Mouse (Mus musculus) CD4-positive, CD25-positive, alpha-beta regulatory T cell, adult 4 months (primary cell): ENCODE data around the gene BC030870. TPM values are rescaled to one million over a fixed set of nuclear protein-coding genes. Genes with fewer than 3 reads are reported as not detected.

Experiments
- ATAC-seq: one replicate; pipeline ENCODE4 v1.8.0; 2017
- polyA plus RNA-seq, 2 experiments: library from polyadenylated mRNA; unstranded; fragments of 100-300 nt; shearing (Covaris generic); gene quantifications; one replicate each; pipeline ENCODE4 v1.2.1; 2017

BC030870 gene
- polyA plus RNA-seq, 2 experiments from 2014 or later: not detected

DNA sequence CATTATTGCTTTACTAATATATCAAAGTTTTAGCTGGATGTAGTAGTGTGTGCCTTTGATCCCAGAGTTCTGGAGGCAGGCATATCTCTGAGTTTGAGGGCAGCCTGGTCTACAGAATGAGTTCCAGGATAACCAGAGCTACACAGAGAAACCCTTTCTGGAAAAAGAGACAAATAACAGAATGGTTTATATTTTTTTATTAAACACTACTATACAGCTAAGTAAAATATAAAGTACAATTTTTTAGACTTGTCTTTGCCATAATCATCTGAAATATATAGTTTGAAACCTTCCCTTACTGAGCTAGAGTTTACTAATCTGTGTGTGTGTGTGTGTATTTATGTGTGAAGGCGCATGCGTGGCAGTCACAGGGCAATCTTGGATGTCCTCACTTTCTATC lies 54.6 kb downstream of the BC030870 start, which contains the start of gene Gm10663:
TSS of gene Gm10663 (plus strand) at position 301 of the 400 bp plus-strand sequence.
- ATAC-seq: no peak

DNA sequence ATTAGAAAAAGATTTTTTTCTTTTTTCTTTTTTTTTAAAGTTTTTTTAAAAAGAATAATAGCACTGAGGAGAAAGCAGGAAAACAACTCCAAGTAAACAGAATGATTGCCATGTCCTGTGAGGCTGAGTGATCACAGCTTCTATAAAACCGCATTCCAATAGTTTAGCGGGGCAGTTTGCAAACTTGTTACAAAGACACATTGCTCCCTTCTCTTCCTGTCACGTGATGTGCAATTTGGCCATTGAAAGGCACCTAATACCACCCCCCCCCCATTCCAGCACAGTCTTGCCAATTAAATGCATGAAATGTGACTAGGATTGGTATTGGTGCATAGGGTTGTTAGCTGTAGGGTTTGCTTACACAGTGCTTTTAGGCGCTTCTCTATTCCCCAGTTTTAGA lies 58.4 kb downstream of the BC030870 start:
- ATAC-seq: no peak

DNA sequence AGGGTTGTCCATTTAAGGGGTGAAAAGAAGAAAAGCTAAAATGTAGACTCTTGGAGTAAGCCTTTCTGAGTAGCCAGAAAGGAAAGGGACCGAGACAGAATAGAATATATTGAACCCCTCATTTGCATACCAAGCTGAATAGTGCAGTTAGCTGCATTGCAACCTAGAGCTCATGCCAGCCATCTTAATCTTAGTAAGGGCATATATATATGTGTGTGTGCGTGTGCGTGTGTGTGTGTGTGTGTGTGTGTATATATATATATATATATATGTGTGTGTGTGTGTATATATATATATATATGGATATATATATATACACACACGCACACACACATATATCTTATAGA lies 60.9 kb downstream of the BC030870 start:
- ATAC-seq: no peak

DNA sequence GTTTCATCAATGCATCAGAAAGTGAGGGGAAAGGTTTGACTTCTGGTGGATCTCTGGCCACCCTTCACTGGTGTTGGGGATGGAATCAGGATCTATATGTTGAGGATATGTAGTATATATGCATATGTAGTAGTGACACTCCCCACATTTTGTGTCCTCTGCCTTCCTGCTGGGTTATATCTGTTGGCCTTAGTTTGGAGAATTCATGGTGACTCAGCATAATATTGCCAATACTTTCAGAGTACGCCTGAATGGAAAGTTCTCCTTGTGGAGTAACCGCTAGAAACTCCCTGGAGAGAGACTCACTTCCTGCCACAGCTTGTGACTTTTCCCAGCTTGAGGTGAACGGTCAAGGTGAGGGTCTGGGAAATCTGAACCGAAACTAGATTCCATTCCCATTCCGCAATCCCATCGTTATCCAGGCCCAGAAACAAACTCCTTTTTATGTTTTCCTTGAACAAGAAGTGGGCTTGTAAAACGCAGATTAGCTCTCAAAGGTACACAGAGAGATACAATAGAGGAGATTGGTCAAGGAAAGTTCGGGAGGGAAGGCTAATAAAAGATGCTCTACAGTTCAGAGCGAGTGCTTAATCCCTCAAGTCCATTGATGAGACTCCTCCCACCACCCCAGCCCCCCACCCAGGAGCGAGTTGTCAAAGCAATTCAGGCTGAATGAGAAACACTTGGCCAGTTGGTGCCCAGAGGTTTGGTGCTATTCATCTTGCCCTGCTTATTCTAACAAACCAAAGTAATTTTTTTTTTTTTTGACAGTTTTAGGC lies 61.5 kb downstream of the BC030870 start:
- ATAC-seq: no peak

DNA sequence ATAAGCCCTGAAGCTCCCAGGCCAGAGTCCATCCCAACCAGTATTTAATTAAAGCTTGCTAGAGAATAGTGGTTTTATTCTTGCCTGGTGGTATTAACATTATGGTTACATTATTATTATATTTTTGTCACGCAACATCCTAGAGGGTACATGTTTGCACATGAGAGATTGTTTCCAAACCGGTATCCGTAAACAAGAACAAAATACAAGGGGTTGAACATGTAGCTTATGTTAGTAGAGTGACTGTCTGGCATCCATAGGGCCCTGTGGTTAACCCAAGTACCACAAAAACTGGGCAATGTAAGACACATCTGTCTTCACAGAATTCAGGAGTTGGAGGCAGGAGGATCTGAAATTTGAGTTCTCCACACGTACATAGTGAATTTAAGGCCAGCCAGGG lies 62.3 kb downstream of the BC030870 start:
- ATAC-seq: no peak

DNA sequence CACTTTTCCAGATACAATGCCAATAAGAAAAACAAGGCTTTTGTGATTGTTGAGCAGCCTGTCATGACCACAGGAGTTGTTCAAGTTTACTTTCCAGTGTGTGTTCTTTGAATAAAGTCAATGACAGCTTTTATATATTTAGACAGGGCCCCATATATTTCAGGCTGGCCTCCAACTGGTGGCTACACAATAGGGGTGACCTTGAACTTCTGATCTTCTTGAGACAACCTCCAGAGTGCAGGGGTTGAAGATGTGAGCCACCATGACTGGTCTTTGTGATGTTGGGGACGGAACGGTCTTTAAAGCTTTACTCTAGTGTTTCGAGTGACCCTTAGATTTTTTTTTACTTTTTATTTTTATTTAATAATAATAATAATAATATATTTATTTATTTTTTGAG lies 63.7 kb downstream of the BC030870 start:
- ATAC-seq: no peak

DNA sequence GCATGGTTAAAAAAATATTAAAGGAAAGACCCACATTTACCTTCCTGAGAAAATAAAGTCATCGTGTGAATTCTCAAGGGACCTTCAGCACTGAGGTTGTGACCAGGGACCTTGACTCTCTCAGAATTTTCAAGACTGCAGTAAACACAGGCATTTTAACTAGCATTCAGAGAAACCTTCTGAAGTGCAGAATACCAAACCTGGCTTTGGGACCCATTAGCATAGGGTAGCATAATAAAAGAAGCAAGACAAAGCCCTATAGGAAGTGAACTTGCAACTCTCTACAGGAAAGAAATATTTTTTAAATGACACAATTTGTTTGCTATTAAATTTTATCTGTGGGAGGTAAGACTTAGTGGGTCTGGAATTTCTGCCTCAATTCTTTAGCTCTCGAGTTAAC lies 65.3 kb downstream of the BC030870 start:
- ATAC-seq: no peak

DNA sequence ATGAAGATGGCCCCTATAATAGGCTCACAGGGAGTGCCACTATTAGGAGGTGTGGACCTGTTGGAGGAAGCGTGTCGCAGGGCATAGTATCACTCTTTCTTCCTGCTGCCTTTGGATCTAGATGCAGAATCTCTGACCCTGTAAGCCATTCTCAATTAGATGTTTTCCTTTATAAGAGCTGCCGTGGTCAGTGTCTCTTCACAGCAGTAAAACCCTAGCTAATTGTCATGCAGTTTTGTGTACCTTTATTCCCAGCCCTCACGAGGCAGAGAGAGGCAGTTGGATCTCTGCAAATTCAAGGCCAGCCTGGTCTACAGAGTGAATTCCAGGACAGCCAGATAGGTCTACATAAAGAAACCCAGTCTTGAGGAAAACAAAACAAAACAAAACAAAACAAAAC lies 67.2 kb downstream of the BC030870 start:
- no peak for ATAC-seq

DNA sequence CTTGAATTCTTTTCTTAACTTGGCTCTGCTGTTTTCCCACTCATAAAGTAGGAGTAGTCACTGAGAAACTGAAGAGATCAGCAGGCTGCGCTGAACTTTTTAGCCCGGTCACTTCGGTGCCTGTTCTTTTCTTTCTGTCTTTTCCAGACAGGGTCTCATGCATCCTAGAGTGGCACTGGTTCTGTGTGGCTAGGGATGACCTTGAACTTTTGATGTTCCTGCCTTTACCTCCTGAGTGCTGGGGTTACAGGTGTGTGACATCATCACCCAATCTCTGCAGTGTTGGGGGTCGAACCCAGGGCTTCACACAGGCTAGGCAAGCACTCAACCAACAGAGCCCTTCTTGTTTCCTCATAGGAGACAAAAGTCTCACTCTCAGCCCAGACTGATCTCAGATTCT lies 72.6 kb downstream of the BC030870 start:
- no peak for ATAC-seq

DNA sequence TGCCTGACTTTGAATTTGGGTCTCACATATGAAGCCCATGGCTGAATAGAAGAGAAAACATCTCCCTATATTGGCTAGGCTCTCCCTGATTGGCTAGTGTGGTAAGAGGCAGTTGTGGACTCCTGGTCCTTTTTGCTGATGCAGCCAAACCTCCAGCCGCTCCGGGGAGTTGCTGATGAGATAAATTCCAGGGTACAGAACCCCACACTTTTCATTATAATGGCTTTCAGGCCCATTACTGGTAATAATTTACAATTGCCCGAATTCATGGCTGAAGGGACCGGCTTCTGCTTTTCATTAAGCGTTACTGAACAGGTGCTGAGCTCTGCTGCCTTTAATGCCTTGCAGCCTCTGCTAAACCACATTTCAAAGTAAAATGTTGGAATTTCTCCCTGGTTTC lies 75.4 kb downstream of the BC030870 start:
- ATAC-seq: no peak

DNA sequence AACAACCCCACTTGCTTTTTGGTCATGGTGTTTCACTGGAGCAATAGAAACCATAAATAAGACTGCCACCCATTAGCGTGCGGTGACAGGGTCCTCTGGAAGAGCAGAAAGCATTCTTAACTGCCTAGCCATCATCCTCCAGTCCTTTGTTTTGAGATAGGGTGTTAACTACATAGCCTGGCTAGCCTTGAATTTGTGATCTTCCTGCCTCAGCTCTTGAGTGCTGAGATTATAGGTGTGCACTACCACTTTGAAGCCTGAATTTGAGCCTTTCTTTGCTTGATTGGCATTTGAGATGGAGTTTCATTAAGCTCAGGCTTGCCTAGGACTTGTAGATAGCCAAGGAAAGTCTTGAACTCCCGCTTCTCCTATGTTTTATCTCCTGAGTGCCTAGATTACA lies 75.8 kb downstream of the BC030870 start:
- no peak for ATAC-seq

DNA sequence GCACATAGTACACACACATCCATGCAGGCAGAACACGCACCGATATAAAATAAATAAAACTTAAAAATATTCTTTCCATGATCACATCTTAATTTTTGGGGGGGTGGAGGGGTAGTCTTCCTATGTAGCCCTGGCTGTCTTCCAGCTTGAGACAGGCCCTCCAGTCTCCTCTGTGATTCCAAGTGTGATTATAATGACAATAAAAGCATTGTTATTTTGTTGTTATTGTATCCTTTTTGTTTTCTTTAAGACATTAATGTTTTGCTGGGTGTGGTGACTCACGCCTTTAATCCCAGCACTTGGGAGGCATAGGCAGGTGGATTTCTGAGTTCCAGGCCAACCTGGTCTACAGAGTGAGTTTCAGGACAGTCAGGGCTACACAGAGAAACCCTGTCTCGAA lies 81.6 kb downstream of the BC030870 start:
- ATAC-seq: no peak

DNA sequence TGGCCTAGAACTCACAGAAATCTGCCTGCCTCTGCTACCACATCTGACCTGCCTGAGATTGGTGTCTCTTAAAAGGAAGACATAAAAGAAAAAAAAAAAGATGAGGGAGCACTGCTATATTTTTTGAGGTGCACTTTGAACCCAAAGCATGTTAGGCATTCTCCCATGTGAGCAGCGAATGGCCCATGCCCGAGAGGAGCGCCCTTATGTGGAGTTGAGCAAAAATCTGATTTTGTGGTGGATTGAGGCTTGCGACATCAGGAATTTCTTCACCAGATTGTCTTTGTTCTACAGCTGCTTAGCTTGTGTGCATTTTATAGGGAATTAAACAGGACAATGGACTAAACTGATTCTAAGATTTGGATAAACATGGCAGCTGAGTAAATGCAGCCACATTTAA lies 82.2 kb downstream of the BC030870 start:
- no peak for ATAC-seq

DNA sequence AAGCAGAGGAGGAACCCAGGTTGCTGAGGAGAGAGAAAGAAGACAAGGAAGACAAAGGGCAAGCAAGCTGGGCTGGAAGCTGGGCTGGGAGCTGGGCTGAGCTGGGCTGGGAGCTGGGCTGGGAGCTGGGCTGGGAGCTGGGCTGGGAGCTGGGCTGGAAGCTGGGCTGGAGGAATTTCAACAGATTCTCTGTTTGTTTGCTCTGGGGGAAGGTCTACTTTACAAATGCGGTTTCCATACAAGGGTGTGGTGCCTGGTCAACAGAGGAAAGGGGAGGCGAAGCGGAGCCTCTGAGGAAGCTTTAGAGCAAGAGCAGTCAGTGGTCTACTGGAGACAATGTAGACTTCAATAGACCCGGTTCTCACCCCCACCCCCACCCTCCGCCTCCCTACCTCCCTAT lies 82.8 kb downstream of the BC030870 start:
- ATAC-seq: no peak

DNA sequence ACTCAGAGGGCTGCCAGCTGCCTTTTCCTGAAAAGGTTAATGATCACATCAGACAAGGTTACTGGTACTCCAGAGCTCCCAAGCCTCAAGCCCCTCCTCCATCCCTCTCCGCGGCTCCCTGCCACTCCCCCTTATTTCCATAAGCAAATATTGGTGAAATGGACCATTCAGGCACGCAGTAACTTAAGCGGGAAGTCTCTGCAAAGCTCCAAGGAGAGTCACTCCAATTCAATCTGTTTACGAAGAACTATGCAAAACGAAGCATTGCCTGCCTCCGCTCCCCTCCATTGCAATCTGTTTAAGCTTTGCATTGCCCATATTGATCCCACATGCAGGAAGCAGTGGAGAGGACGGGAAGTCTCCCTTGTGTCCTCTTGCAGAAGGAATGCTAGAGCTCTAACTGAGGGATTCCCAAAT lies 92.2 kb downstream of the BC030870 start, which contains the start of gene Apela:
TSS of gene Apela (minus strand) at position 220 of the 417 bp plus-strand sequence.
- no peak for ATAC-seq

Other genes starting within 250 kb of the BC030870 start
- 10 to 100 TPM; 35.4 to 37.2 TPM for gene Tmem192, start 182.4 kb downstream of the BC030870 start, polyA plus RNA-seq
- gene Trim75, start 141.7 kb downstream of the BC030870 start, polyA plus RNA-seq: not detected
- gene Trim61, start 111.0 kb downstream of the BC030870 start, polyA plus RNA-seq: not detected
- gene Trim60, start 111.0 kb downstream of the BC030870 start, polyA plus RNA-seq: not detected
- gene Apela, start 92.2 kb downstream of the BC030870 start, polyA plus RNA-seq: not detected
- gene Gm10663, start 54.5 kb downstream of the BC030870 start, polyA plus RNA-seq: not detected